Mouse (Mus musculus) stomach, postnatal 0 days (tissue): ENCODE measurements around the gene Matk. TPM values are rescaled to one million over a fixed set of nuclear protein-coding genes. Genes with fewer than 3 reads are reported as not detected.

Experiments
- ATAC-seq: fragments of 200-750 bp; cut with Nextera tagmentation; 2 replicates; pipeline ENCODE4 v1.8.0; 2017; ENCODE audit not compliant: low FRiP score, low TSS enrichment
- DNase-seq: peaks from one replicate; pipeline ENCODE4 v3.0.0-alpha.2; 2016; ENCODE audit warnings: low spot score
- H3K27ac ChIP-seq: fragments of 300-500 bp; sonication (generic); replicated peaks from 2 replicates; pipeline ENCODE4 v1.5.1; 2014; ENCODE audit warnings: mild to moderate bottlenecking, control low read depth
- H3K27me3 ChIP-seq: fragments of 300-500 bp; sonication (generic); 2 replicates; pipeline ENCODE4 v1.6.1; 2014; ENCODE audit warnings: low read length; ENCODE audit not compliant: control insufficient read depth, insufficient read depth
- H3K36me3 ChIP-seq: fragments of 300-500 bp; sonication (generic); 2 replicates; pipeline ENCODE4 v1.6.1; 2014; ENCODE audit warnings: low read length, mixed read lengths; ENCODE audit not compliant: control insufficient read depth, insufficient read depth
- H3K4me1 ChIP-seq: fragments of 300-500 bp; sonication (generic); replicated peaks from 2 replicates; pipeline ENCODE4 v1.6.1; 2014; ENCODE audit warnings: antibody characterized with exemption; ENCODE audit not compliant: control insufficient read depth, insufficient read depth
- H3K4me2 ChIP-seq: fragments of 300-500 bp; sonication (generic); replicated peaks from 2 replicates; pipeline ENCODE4 v1.6.1; 2014; ENCODE audit warnings: low read depth, mild to moderate bottlenecking, control low read depth, moderate library complexity
- H3K4me3 ChIP-seq: fragments of 300-500 bp; sonication (generic); 2 replicates; pipeline ENCODE4 v1.5.1; 2014; ENCODE audit warnings: low read depth, low read length, control low read depth
- H3K9ac ChIP-seq: fragments of 300-500 bp; sonication (generic); 2 replicates; pipeline ENCODE4 v1.6.1; 2014; ENCODE audit warnings: mild to moderate bottlenecking, low read length, control low read depth, mixed read lengths
- H3K9me3 ChIP-seq: fragments of 300-500 bp; sonication (generic); 2 replicates; pipeline ENCODE4 v1.6.1; 2016; ENCODE audit warnings: low read length; ENCODE audit not compliant: control insufficient read depth
- CTCF ChIP-seq: IDR thresholded peaks from 2 replicates; pipeline ENCODE4 v1.5.1; 2016; ENCODE audit warnings: antibody characterized with exemption, low read depth, mild to moderate bottlenecking, moderate library complexity
- EP300 ChIP-seq: optimal IDR thresholded peaks from 2 replicates; pipeline ENCODE3; 2016; ENCODE audit warnings: antibody characterized with exemption
- WGBS: fragments of 180-500 bp; shearing (Covaris S2); extraction: QIAGEN DNeasy Blood & Tissue Kit; methylation state at CpG from one replicate; pipeline ENCODE4 v1.1.7; 2014; 5-methylcytosine and 5-hydroxymethylcytosine counted together
- microRNA-seq: library from miRNA; unstranded; fragments of <30 nt; microRNA quantifications from one replicate; pipeline ENCODE4, GENCODE M21; 2016
- polyA plus RNA-seq: library from polyadenylated mRNA; unstranded; fragments of >200 nt; fragmentation: Nextera tagmentation; extraction: Ambion mirVana; gene quantifications from 2 replicates; pipeline ENCODE4 v1.2.1, GENCODE M21; 2015

Matk gene
- polyA plus RNA-seq, 1 experiment from 2014 or later = 1.0 TPM

DNA sequence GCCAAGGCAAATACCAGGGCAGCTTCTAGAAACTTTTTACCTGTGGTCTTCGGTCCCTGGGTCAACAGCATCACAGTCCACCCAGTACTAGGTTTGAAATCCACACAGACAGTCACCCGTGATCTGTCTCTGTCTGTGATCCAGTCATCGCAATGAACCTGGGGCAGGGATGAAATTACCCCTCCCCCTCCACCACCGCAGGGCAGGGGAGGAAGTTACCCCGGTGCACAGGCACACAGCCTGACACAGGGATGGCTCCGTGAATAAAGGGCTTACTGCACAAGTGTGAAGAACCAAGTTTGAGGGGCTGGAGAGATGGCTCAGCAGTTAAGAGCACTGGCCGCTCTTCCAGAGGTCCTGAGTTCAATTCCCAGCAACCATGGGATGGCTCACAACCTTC lies 51.0 kb downstream of the Matk start:
- ATAC-seq (no peak), DNase-seq (no peak)
- no peaks in the 10 kb centered on the region for H3K27me3 ChIP-seq
- peaks cover 19% of the 10 kb centered on the region for H3K36me3 ChIP-seq
- H3K4me3 ChIP-seq = no peak overlapping the region
- H3K4me1 ChIP-seq = peaks cover 6% of the 10 kb centered on the region; the same call in 1 of the 2 replicates
- 67% methylated on average over 7 of the region's 7 CpGs for WGBS
- H3K4me2 ChIP-seq = no peak overlapping the region
- H3K27ac ChIP-seq = no peak overlapping the region
- no peaks in the 10 kb centered on the region for H3K9me3 ChIP-seq
- TF ChIP-seq EP300 (no peak), CTCF (no peak)
- 0 out of 2 replicates have a peak overlapping the region, but pooled peaks have one; percentile 38 for H3K9ac ChIP-seq

DNA sequence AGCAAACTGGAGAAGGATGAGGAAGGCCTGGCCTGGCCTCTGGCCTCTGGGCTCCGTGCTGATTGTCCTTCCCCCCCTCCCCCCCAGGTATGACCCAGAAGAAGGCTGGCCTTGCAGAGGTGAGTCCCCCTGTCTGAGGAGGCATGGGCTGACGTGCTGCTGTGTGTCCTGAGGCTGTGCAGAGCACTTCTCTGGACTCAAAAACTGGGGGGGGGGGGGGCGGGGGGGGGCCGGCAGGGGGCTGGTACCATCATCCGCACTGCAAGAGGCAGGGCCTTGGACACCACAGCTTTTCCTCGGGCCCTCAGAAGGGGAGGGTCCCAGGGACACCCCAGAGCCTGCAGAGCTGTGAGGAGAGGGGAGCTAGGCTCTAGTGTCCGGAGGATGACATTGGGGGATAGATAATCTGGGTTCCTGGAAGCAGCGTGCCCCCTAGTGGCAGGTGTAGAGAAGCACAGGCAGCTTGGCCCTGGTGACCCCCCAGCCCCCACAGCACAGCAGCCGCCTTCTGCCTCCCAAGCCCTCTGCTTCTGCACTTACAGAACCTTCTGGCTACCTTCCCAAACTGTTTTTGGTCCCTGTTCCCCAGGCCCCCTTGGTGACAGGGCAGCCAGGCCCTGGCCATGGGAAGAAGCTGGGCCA lies 52.0 kb downstream of the Matk start:
- Histone ChIP-seq H3K4me2 (no peak overlapping the region), H3K4me3 (no peak overlapping the region), H3K36me3 (peaks cover 25% of the 10 kb centered on the region), H3K27ac (no peak overlapping the region), H3K9ac (no peak overlapping the region), H3K9me3 (no peaks in the 10 kb centered on the region), H3K4me1 (peaks cover 6% of the 10 kb centered on the region; the same call in 1 of the 2 replicates), H3K27me3 (no peaks in the 10 kb centered on the region)
- 0 out of 2 replicates have a peak, but pooled peaks have one; percentile 8 for ATAC-seq
- TF ChIP-seq CTCF (peak; percentile 84), EP300 (no peak)
- 28% methylated on average over 7 of the region's 9 CpGs for WGBS
- peak; percentile 68 for DNase-seq

DNA sequence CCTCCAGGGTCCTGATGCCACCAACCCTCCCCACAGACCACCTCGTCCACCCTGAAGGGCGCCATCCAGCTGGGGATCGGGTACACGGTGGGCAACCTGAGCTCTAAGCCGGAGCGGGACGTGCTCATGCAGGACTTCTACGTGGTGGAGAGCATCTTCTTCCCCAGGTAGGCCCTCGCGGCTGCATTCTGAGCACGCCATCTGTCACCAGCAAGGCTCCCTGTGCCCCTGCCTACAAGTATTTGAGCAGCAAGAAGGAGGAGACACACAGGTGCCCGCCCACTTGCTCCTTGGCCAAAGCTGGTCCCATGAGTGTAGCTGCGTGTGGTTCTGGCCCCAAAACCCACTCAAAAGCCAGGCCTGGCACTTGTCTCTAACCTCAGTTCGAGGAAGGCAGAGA lies 52.9 kb downstream of the Matk start:
- Histone ChIP-seq H3K9me3 (no peaks in the 10 kb centered on the region), H3K4me1 (peaks cover 6% of the 10 kb centered on the region; the same call in 1 of the 2 replicates), H3K27me3 (no peaks in the 10 kb centered on the region), H3K27ac (no peak overlapping the region), H3K4me3 (no peak overlapping the region), H3K36me3 (peaks cover 25% of the 10 kb centered on the region), H3K4me2 (no peak overlapping the region), H3K9ac (no peak overlapping the region)
- ATAC-seq (no peak), DNase-seq (no peak)
- WGBS = 91% methylated on average over 14 of the region's 14 CpGs
- TF ChIP-seq EP300 (no peak), CTCF (no peak)

DNA sequence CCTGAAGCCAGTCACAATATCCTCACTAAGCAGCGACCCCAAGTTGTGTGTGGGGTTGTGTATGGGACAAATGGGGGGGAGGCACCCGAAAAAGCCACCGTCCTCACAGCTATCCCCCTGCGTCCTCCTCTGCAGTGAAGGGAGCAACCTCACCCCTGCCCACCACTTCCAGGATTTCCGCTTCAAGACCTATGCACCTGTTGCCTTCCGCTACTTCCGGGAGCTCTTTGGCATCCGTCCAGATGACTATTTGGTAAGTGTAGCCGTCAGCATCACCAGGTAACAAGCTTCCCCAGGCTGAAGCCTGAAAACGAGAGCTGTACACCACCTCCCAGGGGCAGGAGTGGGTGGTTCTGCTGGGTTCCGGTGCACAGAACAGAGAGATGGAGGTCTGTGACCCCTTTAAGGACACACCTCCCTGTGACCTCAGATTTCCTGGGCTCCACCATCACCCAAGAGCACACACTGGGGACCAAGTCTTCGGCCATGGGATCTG lies 53.5 kb downstream of the Matk start:
- 86% methylated on average over 12 of the region's 12 CpGs for WGBS
- no peak overlapping the region for H3K27ac ChIP-seq
- no peak overlapping the region for H3K4me3 ChIP-seq
- DNase-seq = no peak
- no peak overlapping the region for H3K4me2 ChIP-seq
- no peak for TF ChIP-seq EP300
- no peak for TF ChIP-seq CTCF
- H3K36me3 ChIP-seq = peaks cover 27% of the 10 kb centered on the region
- H3K9ac ChIP-seq = no peak overlapping the region
- H3K9me3 ChIP-seq = no peaks in the 10 kb centered on the region
- no peak for ATAC-seq
- H3K4me1 ChIP-seq = peaks cover 6% of the 10 kb centered on the region; the same call in 1 of the 2 replicates
- H3K27me3 ChIP-seq = no peaks in the 10 kb centered on the region

DNA sequence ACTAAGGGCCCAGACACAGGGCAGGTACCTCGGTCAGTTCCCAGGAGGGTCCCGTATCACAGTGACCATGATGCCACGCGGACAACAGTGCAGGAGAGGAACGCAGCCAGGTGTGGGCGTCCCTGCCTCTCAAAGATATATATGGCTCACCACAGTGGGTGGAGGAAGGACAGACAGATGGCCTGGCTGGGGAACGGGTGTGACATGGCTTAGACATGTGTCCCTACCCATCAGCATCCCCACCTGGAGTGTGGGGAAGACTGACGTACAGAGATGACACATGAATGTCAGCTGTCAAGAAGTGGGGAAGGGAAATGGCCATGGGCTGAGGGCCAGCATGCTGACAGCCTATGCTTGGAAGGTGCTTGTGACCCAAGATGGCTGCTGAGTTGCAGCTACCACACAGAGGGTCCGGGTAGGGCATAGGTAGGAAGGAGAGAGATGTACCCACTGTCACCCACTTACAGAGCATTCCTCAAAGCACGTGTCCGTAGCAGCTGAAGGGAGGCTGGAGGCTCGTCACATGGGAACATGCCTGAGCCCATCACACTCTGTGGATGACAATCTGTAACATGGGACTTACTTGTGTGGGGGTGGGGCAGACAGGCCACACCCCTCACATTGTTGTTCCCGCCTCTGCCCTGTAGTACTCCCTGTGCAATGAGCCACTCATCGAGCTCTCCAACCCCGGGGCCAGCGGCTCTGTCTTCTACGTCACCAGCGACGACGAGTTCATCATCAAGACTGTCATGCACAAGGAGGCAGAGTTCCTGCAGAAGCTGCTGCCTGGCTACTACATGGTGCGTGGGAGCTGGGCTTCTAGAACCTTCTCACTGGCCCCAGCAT lies 54.3 kb downstream of the Matk start:
- TF ChIP-seq EP300 = no peak
- no peak for TF ChIP-seq CTCF
- no peak for ATAC-seq

DNA sequence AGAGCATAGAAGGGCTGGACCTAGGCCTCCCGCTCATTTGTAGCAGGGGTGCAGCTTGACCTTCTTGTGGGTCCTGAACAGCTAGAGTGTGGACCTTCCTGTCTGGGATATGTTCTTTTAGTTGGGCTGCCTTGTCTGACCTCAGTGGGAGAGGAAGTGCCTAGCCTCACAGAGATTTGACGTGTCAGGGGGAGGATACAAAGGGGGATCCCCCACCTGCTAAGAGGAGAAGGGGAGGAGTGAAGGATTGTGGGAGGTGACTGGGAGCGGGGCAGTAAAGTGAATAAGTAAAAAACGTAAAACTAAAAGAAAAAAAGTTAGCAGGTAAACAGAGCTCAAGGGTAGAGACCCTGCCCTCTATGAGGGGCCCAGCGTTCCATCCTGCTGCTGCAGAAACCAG lies 56.8 kb downstream of the Matk start:
- Histone ChIP-seq H3K4me3 (no peak overlapping the region), H3K9ac (no peak overlapping the region), H3K4me2 (no peak overlapping the region), H3K27me3 (no peaks in the 10 kb centered on the region), H3K27ac (no peak overlapping the region), H3K9me3 (no peaks in the 10 kb centered on the region), H3K36me3 (peaks cover 39% of the 10 kb centered on the region), H3K4me1 (no peaks in the 10 kb centered on the region)
- WGBS = 83% methylated on average over 5 of the region's 5 CpGs
- no peak for ATAC-seq
- TF ChIP-seq EP300 (no peak), CTCF (no peak)
- no peak for DNase-seq

More for the DNA sequence above, 54.3 kb downstream of the Matk start:
- Histone ChIP-seq H3K36me3 (peaks cover 30% of the 10 kb centered on the region), H3K4me1 (peaks cover 6% of the 10 kb centered on the region; the same call in 1 of the 2 replicates), H3K4me2 (no peak overlapping the region), H3K4me3 (no peak overlapping the region), H3K9me3 (no peaks in the 10 kb centered on the region), H3K27me3 (no peaks in the 10 kb centered on the region), H3K27ac (no peak overlapping the region), H3K9ac (no peak overlapping the region)
- 90% methylated on average over 21 of the region's 21 CpGs for WGBS
- no peak for DNase-seq

Small RNA genes lying within 50 kb of the gene (microRNA-seq; reads per million reads assigned to microRNA genes)
- 2.9 reads per million for gene Mir3057

Other genes starting within 250 kb of the Matk start
- gene Gng7, start 238.0 kb upstream of the Matk start, polyA plus RNA-seq = 1.3 and 1.8 TPM in 2 replicates
- gene Diras1, start 227.3 kb upstream of the Matk start, polyA plus RNA-seq = 0.40 and 0.42 TPM in 2 replicates
- 11.0 and 11.1 TPM in 2 replicates for gene Slc39a3, start 215.5 kb upstream of the Matk start, polyA plus RNA-seq
- 93.7 and 98.7 TPM in 2 replicates for gene Sgta, start 192.8 kb upstream of the Matk start, polyA plus RNA-seq
- 77.2 and 83.8 TPM in 2 replicates for gene Thop1, start 182.9 kb upstream of the Matk start, polyA plus RNA-seq
- gene Creb3l3, start 154.1 kb upstream of the Matk start, polyA plus RNA-seq = 9.3 and 10.4 TPM in 2 replicates
- gene Map2k2, start 147.0 kb upstream of the Matk start, polyA plus RNA-seq = 135 and 142 TPM in 2 replicates
- 87.5 and 94.1 TPM in 2 replicates for gene Zbtb7a, start 117.7 kb upstream of the Matk start, polyA plus RNA-seq
- gene Pias4, start 85.0 kb upstream of the Matk start, polyA plus RNA-seq = 18.7 and 20.9 TPM in 2 replicates
- gene Eef2, start 76.3 kb upstream of the Matk start, polyA plus RNA-seq = 337 and 380 TPM in 2 replicates
- gene Dapk3, start 69.9 kb upstream of the Matk start, polyA plus RNA-seq = 44.6 and 51.8 TPM in 2 replicates
- gene 4930442H23Rik, start 69.1 kb upstream of the Matk start, polyA plus RNA-seq = 0.07 TPM in 1 of 2 replicates, not detected in the other
- 0.07 TPM in 1 of 2 replicates, not detected in the other for gene Nmrk2, start 50.9 kb upstream of the Matk start, polyA plus RNA-seq
- gene Atcay, start 22.1 kb upstream of the Matk start, polyA plus RNA-seq = 0.64 and 0.91 TPM in 2 replicates
- 2.1 and 3.2 TPM in 2 replicates for gene Zfr2, start 19.8 kb upstream of the Matk start, polyA plus RNA-seq
- 210 and 215 TPM in 2 replicates for gene Mrpl54, start 14.0 kb downstream of the Matk start, polyA plus RNA-seq
- gene Apba3, start 14.0 kb downstream of the Matk start, polyA plus RNA-seq = 30.5 and 34.6 TPM in 2 replicates
- gene Tjp3, start 38.6 kb downstream of the Matk start, polyA plus RNA-seq = 42.5 and 46.0 TPM in 2 replicates
- gene Pip5k1c, start 40.0 kb downstream of the Matk start, polyA plus RNA-seq = 19.1 and 21.1 TPM in 2 replicates
- gene Cactin, start 68.2 kb downstream of the Matk start, polyA plus RNA-seq = 16.2 and 16.6 TPM in 2 replicates
- gene Tbxa2r, start 75.8 kb downstream of the Matk start, polyA plus RNA-seq = 19.7 and 20.2 TPM in 2 replicates
- gene Gipc3, start 90.3 kb downstream of the Matk start, polyA plus RNA-seq = 0.06 and 0.10 TPM in 2 replicates
- gene Hmg20b, start 97.5 kb downstream of the Matk start, polyA plus RNA-seq = 72.2 and 77.9 TPM in 2 replicates
- 7.4 and 7.9 TPM in 2 replicates for gene Mfsd12, start 104.6 kb downstream of the Matk start, polyA plus RNA-seq
- 16.5 and 17.5 TPM in 2 replicates for gene 4930404N11Rik, start 112.9 kb downstream of the Matk start, polyA plus RNA-seq
- 51.4 and 51.6 TPM in 2 replicates for gene Fzr1, start 125.6 kb downstream of the Matk start, polyA plus RNA-seq
- gene Dohh, start 131.5 kb downstream of the Matk start, polyA plus RNA-seq = 59.4 and 63.0 TPM in 2 replicates
- gene Gm48551, start 131.5 kb downstream of the Matk start, polyA plus RNA-seq = 1.1 and 1.4 TPM in 2 replicates
- gene Gm48552, start 136.1 kb downstream of the Matk start, polyA plus RNA-seq = 0.29 and 0.36 TPM in 2 replicates
- gene Smim24, start 140.1 kb downstream of the Matk start, polyA plus RNA-seq = 205 and 239 TPM in 2 replicates
- gene Nfic, start 202.7 kb downstream of the Matk start, polyA plus RNA-seq = 40.4 and 42.4 TPM in 2 replicates
- 0.62 TPM in 2 replicates for gene Celf5, start 229.8 kb downstream of the Matk start, polyA plus RNA-seq
- 37.0 and 38.3 TPM in 2 replicates for gene Ncln, start 243.5 kb downstream of the Matk start, polyA plus RNA-seq
- 1.0 and 1.5 TPM in 2 replicates for gene S1pr4, start 247.2 kb downstream of the Matk start, polyA plus RNA-seq